Mouse (Mus musculus) testis, postnatal 10 days (tissue): ENCODE results near the gene Fam19a5.

ENCODE experiments used
- DNase-seq: peaks from one replicate; pipeline ENCODE4 v3.0.0; 2021; ENCODE audit warnings: low spot score

Fam19a5 gene

GRCm38 (mm10) chr15:87596731-87597130 is 52.6 kb downstream of the Fam19a5 start:
- no peak for DNase-seq

DNA sequence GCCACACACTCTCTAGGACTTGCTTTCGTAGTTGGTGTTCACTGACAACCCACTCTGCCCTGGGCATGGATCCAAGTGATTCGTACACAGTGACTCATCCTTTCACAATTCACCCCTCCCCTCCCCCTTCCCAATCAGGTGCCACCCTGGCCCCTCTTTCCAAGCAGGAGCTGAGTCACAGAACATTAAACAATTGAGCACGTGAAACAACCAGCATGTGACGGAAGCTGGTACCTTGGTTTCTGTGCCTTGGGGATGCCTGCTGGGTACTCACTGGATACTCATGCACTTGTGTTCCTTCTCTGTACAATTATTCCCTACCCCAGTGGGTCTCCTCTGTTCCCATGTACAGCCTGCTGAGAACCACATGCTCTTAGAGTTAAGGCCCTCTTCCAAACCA is 53.0 kb downstream of the Fam19a5 start:
- no peak for DNase-seq

GRCm38 (mm10) chr15:87597766-87598165 is 53.7 kb downstream of the Fam19a5 start:
- DNase-seq: no peak

DNA sequence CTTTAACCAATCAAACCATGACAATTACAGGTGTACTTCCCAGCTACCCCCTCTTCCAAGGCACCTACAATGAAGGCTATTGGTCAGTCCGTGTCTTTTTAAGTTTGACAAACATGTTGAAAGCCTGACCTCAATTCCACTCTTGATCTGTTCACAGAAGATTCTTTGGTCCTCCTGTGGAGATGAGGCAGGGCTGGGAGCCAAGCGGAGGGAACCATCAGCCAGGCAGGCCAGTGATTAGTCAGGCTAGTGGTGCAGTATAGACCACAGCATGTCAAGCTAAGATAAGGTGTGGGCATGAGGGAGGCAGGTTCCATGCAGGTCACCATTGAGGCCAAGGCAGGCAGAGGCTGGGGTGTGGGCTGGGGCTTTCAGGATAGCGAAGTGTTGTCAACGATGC is 54.5 kb downstream of the Fam19a5 start:
- DNase-seq: no peak

- no peak for DNase-seq
Measured at GRCm38 (mm10) chr15:87603316-87603715, 59.2 kb downstream of the Fam19a5 start.

- no peak for DNase-seq
Measured at GRCm38 (mm10) chr15:87605504-87606280, 61.6 kb downstream of the Fam19a5 start.

- no peak for DNase-seq
Measured at GRCm38 (mm10) chr15:87606702-87607101, 62.6 kb downstream of the Fam19a5 start.

DNA sequence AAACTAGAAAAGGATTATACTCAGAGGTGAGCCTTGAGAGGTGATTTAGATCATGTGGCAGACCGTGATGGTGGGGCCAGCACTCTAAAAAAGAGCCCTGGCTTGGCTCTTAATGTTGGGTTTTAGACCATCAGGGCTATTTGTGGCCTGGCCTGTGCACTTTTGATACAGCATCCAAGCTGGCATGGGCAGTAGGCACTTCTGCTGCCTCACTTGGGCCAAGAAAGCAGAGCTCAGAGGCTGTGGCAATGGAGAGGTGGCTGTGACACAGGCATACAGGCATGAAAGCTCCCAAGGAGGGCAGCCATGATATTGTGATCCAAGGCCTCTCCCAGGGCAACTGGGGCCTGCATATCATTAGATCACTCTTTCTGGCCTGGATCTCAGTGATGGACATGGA is 65.1 kb downstream of the Fam19a5 start:
- no peak for DNase-seq

- peak; percentile 94 for DNase-seq
Measured at GRCm38 (mm10) chr15:87623966-87624609, 80.0 kb downstream of the Fam19a5 start.

DNA sequence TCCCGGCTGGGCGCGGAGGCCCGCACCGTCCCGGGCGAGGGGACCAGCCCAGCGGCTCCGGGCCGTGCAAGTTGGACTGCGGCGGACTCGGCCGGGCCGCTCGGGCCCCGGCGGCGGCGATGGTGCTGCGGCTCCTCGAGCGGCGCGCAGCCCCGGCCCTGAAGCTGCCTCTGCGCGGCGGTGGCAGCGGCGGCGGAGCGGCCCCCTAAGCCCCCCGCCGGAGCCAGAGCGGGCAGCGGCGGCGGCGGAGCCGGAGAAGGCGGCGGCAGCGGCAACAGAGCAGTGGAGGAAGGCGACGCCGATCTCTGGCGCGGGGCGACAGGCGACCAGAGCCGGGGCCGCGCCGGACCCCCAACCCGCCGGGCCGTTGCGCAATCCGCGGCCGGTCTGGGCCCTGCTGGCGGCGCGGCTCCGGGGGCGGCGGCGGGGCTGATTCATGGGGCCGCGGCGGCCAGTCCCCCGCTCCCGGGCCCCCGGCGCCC is 80.6 kb downstream of the Fam19a5 start:
- peak; percentile 62 for DNase-seq

- DNase-seq: peak; percentile 95
Measured at GRCm38 (mm10) chr15:87625236-87626023, 81.3 kb downstream of the Fam19a5 start.

DNA sequence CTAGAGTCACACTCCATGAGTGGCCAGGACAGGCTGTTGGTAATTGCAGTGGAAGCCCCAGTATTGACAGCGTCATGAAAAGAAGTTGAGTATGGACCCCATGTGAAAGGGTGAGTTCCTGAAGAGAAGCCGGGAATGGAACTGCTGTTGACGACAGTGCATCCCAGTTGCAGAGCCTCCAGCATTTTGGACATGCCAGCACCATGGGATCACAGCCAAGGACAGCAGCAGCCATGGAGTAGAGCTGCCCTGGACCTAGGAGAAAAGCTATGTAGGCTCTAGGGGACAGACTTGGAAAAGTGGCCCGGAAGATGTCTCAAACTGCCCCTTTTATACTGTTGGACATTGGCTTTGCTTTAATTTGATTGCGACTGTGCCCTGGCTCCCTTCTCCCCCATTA is 91.2 kb downstream of the Fam19a5 start:
- DNase-seq: no peak

DNA sequence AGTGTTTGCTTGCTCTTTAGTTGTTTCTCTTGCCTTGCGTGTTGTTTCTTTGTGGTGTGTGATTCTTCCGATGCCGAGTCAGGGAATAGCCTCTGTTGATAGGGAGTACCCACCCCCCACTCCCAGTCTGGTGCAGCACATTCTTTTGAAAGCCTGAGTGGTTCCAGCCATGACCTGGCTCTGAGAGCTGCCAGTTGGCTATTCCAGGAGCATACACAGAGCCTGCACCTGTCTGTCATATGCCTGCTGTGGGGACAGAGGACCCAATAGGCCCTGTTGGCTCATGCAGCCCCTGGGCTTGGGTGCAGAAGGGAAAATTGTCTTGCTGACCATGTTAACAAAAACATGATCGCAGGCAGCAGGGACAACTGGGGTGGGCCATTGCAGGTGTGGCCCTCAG is 92.3 kb downstream of the Fam19a5 start:
- no peak for DNase-seq

DNA sequence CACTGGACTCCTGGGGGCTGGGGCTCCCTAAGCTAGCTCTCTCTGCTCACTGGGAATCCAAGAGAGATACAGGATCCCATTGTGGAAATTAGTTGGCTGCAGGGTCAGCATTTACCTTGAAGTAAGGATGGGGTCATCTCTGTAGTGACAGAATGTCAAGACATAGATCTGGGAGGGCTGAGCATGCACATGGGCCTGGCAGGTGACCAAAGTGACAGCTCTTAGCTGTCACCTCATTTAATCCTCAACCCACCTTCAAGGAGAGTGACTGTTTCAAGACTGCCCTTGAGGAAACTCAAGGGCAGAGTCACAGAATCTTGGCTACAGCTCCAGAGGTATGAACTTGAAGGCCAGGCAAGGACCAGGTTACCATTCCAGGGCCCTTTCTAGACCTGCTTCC is 93.1 kb downstream of the Fam19a5 start:
- no peak for DNase-seq

DNA sequence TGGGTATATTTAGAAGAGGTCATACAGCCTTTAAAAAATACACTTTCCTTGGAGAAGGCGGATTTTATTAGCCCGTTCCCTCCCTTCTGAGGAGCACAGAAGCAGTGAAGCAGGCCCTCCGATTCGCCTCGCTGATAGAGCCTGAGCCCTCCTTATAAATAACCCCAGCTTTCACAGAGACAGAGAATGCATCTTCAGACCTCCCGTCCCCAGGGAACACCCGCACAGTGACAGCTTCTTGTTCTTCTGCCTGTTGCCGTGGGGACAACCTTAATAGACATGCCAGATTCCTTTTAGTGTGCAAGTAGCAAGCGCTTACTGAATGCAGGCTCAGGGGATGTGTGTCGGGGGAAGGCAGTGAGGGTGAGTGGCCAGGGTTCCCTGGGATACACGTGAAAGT is 94.2 kb downstream of the Fam19a5 start:
- no peak for DNase-seq

DNA sequence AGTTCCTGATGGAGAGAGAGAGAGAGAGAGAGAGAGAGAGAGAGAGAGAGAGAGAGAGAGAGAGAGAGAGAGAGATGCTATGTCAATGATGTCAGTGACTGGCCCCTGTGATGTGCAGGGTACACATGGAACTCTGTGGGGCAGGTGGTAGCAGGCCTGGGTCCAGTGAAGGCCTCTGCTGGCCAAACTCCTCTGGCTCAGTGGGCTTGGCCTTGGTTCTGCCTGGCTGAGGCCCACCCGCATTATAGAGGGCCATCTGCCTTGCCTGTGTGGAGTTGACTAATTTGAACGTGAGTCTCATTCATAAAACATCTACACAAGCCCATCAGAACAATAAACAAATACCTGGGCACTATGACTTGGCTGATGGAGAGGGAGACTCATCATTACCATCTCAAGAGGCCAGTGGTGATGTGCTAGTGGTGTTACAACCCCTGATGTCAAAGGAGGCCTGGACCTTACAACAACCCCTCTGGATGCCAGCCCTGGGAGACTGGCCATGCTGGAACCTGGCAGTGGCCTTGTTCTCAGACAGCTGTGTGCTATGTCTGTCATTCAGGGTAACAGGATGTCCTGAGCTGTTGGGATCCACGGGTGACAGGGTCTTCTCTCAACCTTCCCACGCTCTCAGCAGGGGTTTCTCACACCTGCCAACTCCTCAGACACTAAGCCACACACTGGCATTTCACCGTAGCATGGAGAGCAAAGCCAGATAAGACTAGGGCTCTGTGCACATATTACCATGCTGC is 102.4 kb downstream of the Fam19a5 start:
- no peak for DNase-seq

GRCm38 (mm10) chr15:87649651-87650050 is 105.6 kb downstream of the Fam19a5 start:
- no peak for DNase-seq

DNA sequence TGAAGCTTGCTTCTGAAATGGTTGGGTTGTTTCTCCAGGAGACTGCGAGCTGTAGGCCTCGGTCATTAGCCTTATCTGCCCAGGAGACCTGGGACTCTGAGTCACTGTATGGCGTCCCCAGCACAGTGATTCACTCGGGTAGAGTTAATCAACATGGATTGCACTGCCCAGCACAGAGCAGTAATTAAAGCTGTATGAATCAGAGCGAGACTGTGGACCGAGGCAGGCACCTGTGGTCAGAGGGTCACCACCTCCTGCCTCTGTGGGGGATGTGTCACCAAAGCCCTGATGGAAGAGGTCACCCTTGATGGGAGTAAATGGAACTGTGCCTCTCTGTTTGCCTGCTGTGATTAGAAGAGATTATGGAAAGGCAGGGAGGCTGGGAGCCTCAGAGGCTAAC is 110.5 kb downstream of the Fam19a5 start:
- DNase-seq: no peak

- no peak for DNase-seq
Measured at GRCm38 (mm10) chr15:87656496-87657155, 112.5 kb downstream of the Fam19a5 start.

GRCm38 (mm10) chr15:87659729-87660128 is 115.6 kb downstream of the Fam19a5 start:
- no peak for DNase-seq

DNA sequence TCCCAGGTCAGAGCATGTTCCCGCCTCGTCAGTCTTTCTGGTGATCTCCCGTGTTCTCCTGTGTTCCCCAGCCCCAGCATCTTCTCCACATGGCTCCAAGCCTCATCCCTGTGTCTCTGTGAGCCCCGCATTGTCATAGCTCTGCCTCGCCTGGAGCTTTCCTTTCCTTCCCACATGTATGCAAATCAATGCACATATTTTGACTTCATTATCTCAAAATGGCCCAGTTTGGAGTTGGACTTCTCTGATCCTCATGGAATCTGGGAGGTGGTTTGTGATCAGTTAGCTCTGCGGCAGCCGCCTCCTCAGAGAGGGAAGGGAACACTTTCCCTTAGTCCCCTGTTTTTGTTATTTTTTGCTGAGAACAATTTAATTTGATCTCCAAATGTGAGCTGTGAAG is 117.9 kb downstream of the Fam19a5 start:
- no peak for DNase-seq
